Mouse (Mus musculus): ENCODE data around the gene Acoxl. TPM values are rescaled to one million over a fixed set of nuclear protein-coding genes. Genes with fewer than 3 reads are reported as not detected.

Acoxl gene
- polyA plus RNA-seq, 1 experiment: 1.7 TPM

DNA sequence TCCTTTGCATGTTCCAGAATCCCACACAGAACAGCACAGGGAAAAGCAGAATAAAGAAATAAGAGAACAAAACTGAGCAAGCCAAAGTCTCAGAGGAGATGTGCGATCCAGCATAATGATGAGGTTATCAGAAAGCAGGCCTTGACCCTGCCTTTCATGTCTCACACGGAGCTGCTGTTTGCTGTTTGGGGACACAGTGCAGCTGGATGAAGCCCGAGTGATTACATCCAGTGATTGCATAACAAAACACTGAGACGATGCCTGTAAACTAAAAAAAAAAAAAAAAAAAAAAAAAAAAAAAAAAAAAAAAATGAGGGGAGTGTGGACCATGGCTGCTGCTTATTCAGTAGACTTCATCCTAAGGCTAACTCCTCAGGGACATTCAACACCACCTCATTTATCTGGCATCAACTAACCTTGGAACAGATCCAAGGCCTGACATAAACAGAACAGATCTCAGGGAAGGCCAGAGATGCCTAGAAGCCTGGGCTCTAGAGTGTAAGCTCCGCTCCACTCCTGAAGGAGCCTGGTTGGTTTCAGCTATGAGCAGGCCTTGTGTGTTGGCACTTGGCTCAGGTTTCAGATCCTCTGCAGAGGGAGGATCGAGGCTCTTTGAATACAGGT, 152.3 kb downstream of the Acoxl start:
- no peak for DNase-seq

GRCm38 (mm10) chr2:127991656-127992055, 153.0 kb downstream of the Acoxl start:
- 91% methylated on average over 1 of the region's 1 CpGs for WGBS
- Histone ChIP-seq H3K27ac (ENCODE audit: control insufficient read depth, insufficient read depth, low read length) (no peak overlapping the region), H3K4me1 (replicated peaks; ENCODE audit: control insufficient read depth, insufficient read depth, low read length) (no peaks in the 10 kb centered on the region), H3K4me3 (ENCODE audit: control insufficient read depth, insufficient read depth, low read length) (no peak overlapping the region), H3K36me3 (ENCODE audit: control insufficient read depth, insufficient read depth, low read length) (no peaks in the 10 kb centered on the region), H3K27me3 (ENCODE audit: control insufficient read depth, insufficient read depth, low read length) (no peaks in the 10 kb centered on the region)
- no peak for DNase-seq
- TF ChIP-seq POLR2A (IDR thresholded peaks at IDR 0.05; ENCODE audit: control insufficient read depth, extremely low read depth, insufficient read depth, low read length, poor library complexity) (no peak), CTCF (IDR thresholded peaks at IDR 0.05; ENCODE audit: borderline replicate concordance, control insufficient read depth, extremely low read depth, insufficient read depth, low read length, poor library complexity) (no peak)

More for the DNA sequence above, 152.3 kb downstream of the Acoxl start:
- no peak overlapping the region for H3K27ac ChIP-seq (ENCODE audit: control insufficient read depth, insufficient read depth, low read length)
- TF ChIP-seq POLR2A (IDR thresholded peaks at IDR 0.05; ENCODE audit: control insufficient read depth, extremely low read depth, insufficient read depth, low read length, poor library complexity) (no peak), CTCF (IDR thresholded peaks at IDR 0.05; ENCODE audit: borderline replicate concordance, control insufficient read depth, extremely low read depth, insufficient read depth, low read length, poor library complexity) (no peak)
- H3K4me1 ChIP-seq (replicated peaks; ENCODE audit: control insufficient read depth, insufficient read depth, low read length): no peaks in the 10 kb centered on the region
- H3K4me3 ChIP-seq (ENCODE audit: control insufficient read depth, insufficient read depth, low read length): no peak overlapping the region
- no peaks in the 10 kb centered on the region for H3K27me3 ChIP-seq (ENCODE audit: control insufficient read depth, insufficient read depth, low read length)
- 89% methylated on average over 6 of the region's 6 CpGs for WGBS
- no peaks in the 10 kb centered on the region for H3K36me3 ChIP-seq (ENCODE audit: control insufficient read depth, insufficient read depth, low read length)

DNA sequence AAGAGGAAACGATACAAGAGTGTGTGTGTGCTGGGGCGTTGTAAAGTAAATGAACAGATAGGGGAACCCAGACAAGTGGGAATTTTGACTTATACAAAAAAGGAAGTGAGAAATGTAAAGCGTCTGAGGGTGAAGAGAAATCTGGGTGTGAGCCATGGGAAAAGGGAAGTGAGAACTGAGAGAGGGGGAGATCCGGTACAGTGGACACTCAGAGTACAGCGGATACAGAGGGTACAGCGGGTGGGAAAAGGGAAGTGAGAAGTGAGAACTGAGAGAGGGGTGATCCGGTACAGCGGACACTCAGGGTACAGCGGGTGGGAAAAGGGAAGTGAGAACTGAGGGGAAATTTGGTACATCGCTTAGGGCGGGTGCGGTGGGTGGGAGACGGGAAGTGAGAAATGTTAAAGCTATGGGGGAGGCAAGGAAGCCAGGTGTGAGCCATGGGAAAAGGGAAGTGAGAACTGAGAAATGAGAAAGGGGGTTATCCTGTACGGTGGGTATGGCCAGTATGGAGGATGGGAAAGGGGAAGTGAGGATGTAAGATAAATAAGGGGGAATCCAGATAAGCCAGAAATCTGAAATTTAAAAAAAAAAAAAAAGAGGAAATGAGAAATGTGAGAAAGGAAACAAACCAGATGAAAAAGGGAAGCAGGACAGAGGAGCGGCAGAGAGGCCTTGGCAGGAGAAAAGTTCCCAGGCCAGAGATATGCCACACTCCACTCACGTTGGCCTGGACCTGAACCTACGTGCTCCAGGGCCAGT, 170.2 kb downstream of the Acoxl start:
- TF ChIP-seq POLR2A (IDR thresholded peaks at IDR 0.05; ENCODE audit: control insufficient read depth, extremely low read depth, insufficient read depth, low read length, poor library complexity) (no peak), CTCF (IDR thresholded peaks at IDR 0.05; ENCODE audit: borderline replicate concordance, control insufficient read depth, extremely low read depth, insufficient read depth, low read length, poor library complexity) (no peak)
- Histone ChIP-seq H3K4me1 (replicated peaks; ENCODE audit: control insufficient read depth, insufficient read depth, low read length) (peaks cover 14% of the 10 kb centered on the region), H3K27ac (ENCODE audit: control insufficient read depth, insufficient read depth, low read length) (no peak overlapping the region), H3K36me3 (ENCODE audit: control insufficient read depth, insufficient read depth, low read length) (no peaks in the 10 kb centered on the region), H3K27me3 (ENCODE audit: control insufficient read depth, insufficient read depth, low read length) (no peaks in the 10 kb centered on the region), H3K4me3 (ENCODE audit: control insufficient read depth, insufficient read depth, low read length) (no peak overlapping the region)
- WGBS: 35% methylated on average over 17 of the region's 17 CpGs
- no peak for DNase-seq

- Histone ChIP-seq H3K27me3 (ENCODE audit: control insufficient read depth, insufficient read depth, low read length) (no peaks in the 10 kb centered on the region), H3K36me3 (ENCODE audit: control insufficient read depth, insufficient read depth, low read length) (no peaks in the 10 kb centered on the region), H3K4me1 (replicated peaks; ENCODE audit: control insufficient read depth, insufficient read depth, low read length) (peaks cover 4% of the 10 kb centered on the region), H3K4me3 (ENCODE audit: control insufficient read depth, insufficient read depth, low read length) (no peak overlapping the region), H3K27ac (ENCODE audit: control insufficient read depth, insufficient read depth, low read length) (no peak overlapping the region)
- WGBS: 86% methylated on average over 2 of the region's 2 CpGs
- no peak for DNase-seq
- TF ChIP-seq POLR2A (IDR thresholded peaks at IDR 0.05; ENCODE audit: control insufficient read depth, extremely low read depth, insufficient read depth, low read length, poor library complexity): no peak
- no peak for TF ChIP-seq CTCF (IDR thresholded peaks at IDR 0.05; ENCODE audit: borderline replicate concordance, control insufficient read depth, extremely low read depth, insufficient read depth, low read length, poor library complexity)
Measured at GRCm38 (mm10) chr2:128014613-128015012, 175.9 kb downstream of the Acoxl start.

DNA sequence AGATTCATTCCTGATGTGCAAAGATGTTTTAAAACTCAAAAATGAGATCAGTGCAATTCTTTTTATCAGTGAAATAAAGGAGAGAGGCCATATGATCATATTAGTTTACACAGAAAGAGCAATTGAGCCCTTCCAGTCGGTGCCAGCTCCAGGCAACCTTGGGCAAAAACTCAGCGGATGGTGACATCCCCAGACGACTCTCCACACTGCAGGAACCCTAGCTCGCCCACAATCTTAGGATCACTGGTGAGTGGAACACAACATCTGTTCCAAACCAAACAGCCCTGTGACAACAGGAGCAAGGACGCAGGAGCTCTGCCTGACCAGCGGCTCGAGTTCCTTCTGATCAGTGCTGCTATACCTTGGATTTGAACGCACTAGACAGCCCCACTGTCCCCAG, 176.9 kb downstream of the Acoxl start:
- TF ChIP-seq CTCF (IDR thresholded peaks at IDR 0.05; ENCODE audit: borderline replicate concordance, control insufficient read depth, extremely low read depth, insufficient read depth, low read length, poor library complexity) (no peak), POLR2A (IDR thresholded peaks at IDR 0.05; ENCODE audit: control insufficient read depth, extremely low read depth, insufficient read depth, low read length, poor library complexity) (no peak)
- no peak for DNase-seq
- Histone ChIP-seq H3K36me3 (ENCODE audit: control insufficient read depth, insufficient read depth, low read length) (no peaks in the 10 kb centered on the region), H3K27me3 (ENCODE audit: control insufficient read depth, insufficient read depth, low read length) (no peaks in the 10 kb centered on the region), H3K4me1 (replicated peaks; ENCODE audit: control insufficient read depth, insufficient read depth, low read length) (peaks cover 4% of the 10 kb centered on the region), H3K4me3 (ENCODE audit: control insufficient read depth, insufficient read depth, low read length) (no peak overlapping the region), H3K27ac (ENCODE audit: control insufficient read depth, insufficient read depth, low read length) (no peak overlapping the region)
- WGBS: 96% methylated on average over 8 of the region's 8 CpGs

- WGBS: 91% methylated on average over 7 of the region's 7 CpGs
- TF ChIP-seq POLR2A (IDR thresholded peaks at IDR 0.05; ENCODE audit: control insufficient read depth, extremely low read depth, insufficient read depth, low read length, poor library complexity) (no peak), CTCF (IDR thresholded peaks at IDR 0.05; ENCODE audit: borderline replicate concordance, control insufficient read depth, extremely low read depth, insufficient read depth, low read length, poor library complexity) (no peak)
- no peak for DNase-seq
- Histone ChIP-seq H3K4me1 (replicated peaks; ENCODE audit: control insufficient read depth, insufficient read depth, low read length) (0 out of 2 replicates have a peak, but pooled peaks cover 2% of the 10 kb centered on the region), H3K36me3 (ENCODE audit: control insufficient read depth, insufficient read depth, low read length) (no peaks in the 10 kb centered on the region), H3K27ac (ENCODE audit: control insufficient read depth, insufficient read depth, low read length) (no peak overlapping the region), H3K4me3 (ENCODE audit: control insufficient read depth, insufficient read depth, low read length) (no peak overlapping the region), H3K27me3 (ENCODE audit: control insufficient read depth, insufficient read depth, low read length) (no peaks in the 10 kb centered on the region)
Measured at GRCm38 (mm10) chr2:128020039-128020907, 181.6 kb downstream of the Acoxl start.
